Mouse (Mus musculus) thymus, postnatal 14 days (tissue): Measurements from ENCODE around the gene Slc8a2.

Experiments
- DNase-seq: peaks from one replicate; pipeline ENCODE4 v3.0.0; 2021

The Slc8a2 gene

DNA sequence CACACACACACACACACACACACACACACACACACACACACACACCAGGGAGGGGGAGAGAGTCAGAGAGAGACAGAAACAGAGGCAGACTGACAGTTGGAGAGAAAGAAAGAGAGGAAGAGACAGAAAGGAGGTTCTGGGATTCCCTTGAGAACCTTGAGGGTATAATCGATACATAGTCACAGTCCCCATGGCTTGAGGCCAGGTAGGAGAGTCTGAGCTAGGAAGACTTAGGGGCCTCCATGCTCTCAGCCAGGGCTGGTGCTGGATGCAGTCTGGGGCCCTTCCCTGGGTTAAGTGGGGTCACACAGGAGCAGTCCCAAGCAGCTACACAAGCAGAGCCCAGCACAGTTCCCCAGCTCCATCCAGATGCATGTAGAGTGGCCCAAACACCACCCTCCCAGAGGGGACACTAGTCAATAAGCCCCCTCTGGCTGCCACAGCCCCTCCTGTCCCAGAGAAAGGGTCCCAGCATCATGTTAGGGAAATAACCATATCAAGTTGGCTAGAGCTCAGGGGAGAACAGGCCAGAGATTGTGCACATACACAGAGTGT is 43.0 kb downstream of the Slc8a2 start:
- no peak for DNase-seq

DNA sequence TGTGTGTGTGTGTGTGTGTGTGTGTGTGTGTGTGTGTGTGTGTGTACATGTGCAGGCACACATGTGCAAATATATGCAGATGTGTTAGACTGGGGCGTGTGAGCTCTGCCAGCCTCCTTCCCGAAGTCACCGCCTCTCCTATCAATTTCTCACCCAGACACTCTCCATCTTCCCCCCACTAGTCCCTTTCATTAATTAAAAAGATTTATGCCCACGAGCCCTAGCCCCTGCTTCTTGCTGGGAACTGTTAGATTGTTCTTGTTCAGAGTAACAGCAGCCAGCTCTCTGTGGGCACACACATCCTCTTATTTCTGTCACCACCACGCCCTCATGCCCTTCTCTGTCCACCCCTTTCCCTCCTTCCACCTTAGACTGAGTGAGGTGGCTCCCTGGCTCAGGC is 43.5 kb downstream of the Slc8a2 start:
- no peak for DNase-seq

DNA sequence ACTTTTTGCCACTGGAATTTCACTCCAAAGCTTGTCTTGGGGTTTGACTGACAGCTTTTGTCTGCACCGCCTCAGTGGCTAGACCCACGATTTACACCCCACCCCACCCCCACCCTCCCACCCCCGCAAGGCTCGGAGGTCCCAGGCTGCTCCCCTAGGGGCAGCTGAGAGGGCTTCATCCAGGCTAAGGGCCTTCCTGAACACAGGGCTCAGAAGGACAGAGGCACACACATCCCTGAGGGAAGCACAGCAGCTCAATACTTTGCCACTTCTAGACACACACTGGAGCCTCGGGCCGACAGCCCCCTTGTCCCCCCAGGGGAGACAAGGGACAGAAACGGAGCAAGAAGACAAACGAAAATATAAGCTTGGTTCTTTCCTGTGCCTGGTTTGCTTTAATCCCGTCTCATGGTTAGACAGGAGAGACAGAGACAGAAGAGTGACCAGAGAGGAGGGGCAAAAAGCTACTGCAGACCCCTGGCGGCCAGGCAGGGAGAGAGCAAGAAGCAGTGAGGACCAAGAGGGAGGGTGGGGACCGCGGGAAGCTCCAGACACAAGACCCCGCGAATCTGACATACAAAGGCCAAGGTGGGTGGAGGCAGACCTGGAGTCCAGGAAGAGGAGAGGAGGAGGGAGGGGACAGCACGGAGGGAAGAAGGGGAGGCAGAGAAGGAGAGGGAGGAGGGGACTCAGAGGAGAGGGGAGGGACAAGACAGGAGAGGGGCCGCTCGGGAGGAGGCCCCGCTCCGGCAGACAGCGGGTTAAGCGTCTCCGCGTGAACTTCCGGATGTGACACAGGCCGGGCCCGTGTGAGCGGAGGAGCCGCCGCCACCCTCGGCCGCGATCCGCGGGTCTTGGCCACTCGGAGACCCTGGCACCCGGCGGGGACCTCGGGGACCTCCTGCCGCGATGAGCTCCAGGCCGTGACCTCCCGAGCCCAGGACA is 45.2 kb downstream of the Slc8a2 start, which contains the start of gene Meis3:
Gene Meis3, plus strand, starts transcription at position 494 of the 945 bp plus-strand sequence.
- peak; percentile 79 for DNase-seq

DNA sequence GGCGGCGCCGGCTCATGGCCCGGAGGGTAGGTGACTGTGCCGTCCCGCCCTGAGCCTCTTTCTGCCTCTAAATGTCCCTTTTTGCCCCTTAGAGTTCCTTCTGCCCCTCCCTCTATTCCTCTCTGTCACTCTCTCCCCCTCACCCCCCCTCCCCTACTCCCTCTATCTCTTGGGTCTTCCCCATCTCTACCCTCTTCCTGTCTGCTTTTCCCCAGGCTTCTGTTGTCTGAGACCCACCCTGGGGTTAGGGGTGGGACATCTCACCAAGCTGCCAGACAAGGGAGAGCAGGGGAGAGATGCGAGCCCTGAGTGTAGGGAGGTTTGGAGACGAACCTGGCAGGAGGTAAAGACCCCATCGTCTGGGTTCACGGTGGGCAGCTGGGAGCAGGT is 45.9 kb downstream of the Slc8a2 start:
- DNase-seq, result peak; percentile 37

DNA sequence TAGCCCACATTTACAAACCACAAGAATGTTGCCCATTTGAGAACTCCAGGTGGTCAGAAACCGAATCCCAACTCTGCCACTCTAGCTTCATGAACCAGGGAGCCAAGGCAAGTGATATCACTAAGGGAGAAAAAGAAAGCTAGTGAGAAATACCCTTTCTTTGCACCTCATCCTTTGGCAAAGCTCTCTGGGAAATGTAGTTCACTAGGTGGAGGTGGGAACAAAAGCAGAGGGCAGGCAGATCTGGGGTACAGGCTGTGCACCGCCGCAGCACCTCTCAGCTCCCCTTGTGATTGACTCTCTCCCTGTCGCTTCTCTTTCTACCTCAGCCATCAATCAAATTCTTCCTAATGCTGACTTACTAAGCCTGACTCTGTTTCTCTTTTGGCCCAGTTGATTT is 48.5 kb downstream of the Slc8a2 start:
- DNase-seq, result no peak

DNA sequence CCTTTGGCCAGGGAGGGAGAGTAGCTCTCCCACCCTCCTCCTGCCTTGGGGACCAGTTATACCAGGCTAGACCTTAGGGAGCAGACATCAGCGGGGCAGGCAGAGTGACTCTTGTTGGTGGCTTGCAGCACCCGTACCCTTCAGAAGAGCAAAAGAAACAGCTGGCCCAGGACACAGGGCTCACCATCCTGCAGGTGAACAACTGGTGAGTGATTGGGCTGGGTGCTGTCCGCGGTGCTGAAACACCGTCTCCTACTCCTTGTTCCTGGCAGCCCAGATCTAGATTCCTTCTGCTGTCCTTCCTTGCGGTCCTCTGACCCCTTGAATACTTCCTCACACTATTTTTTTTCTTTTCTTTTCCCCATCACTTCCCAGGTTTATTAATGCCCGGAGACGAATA is 54.0 kb downstream of the Slc8a2 start:
- DNase-seq, result peak; percentile 64

DNA sequence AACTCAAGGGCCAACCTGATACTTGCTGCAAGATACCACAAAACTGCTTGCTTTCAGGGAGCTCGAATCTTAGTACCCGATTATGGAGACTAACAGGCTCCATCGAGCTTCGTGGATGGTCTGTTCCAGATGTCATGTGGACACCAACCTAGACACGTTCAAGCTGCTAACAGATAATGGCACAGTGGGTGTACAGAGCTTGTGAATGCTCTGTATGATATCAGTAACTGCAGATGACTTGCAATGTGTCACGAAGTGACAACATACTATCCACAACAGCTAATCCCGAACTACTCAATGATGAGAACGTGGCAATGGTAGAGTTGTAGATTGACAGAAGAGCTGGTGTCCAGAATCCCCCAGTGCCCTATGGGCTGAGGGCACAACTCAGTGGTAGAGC is 57.9 kb downstream of the Slc8a2 start:
- no peak for DNase-seq

DNA sequence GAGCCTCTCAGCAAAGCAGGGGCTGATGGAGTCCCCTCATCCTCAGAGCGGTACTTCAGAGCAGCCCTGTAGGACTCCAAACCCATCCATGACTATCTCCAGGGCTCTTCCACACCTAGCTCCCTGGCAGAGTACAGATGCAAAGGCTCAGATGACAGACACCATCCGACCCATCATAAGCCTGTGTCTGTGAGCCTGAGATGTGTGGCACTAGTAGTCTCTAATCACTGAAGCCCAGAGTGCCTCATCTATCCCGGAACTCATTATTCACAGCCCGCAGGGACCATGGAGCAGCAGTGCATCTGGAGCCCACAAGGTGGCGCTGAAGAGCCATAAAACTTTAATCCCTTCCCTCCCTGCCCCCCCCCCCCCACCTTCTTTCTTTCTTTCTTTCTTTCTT is 62.7 kb downstream of the Slc8a2 start:
- DNase-seq, result peak; percentile 84

DNA sequence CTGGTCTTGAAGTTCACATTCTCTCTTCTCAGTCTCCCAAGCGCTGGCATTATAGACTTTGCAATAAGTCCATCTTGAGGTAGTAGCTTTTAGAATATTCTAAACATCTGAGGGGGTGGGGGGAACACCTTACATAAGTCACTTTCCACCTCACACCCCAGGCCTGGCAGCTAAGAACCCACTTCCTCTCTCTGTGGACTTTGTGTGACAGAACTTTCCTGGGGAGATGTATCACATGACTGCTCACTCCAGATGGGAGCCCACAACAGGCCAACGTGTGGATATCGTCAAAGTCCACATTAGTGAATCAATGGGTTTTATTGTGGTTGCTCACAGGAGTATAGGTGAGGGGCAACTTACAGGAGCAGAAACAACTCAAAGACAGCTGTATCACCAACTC is 64.1 kb downstream of the Slc8a2 start:
- no peak for DNase-seq

DNA sequence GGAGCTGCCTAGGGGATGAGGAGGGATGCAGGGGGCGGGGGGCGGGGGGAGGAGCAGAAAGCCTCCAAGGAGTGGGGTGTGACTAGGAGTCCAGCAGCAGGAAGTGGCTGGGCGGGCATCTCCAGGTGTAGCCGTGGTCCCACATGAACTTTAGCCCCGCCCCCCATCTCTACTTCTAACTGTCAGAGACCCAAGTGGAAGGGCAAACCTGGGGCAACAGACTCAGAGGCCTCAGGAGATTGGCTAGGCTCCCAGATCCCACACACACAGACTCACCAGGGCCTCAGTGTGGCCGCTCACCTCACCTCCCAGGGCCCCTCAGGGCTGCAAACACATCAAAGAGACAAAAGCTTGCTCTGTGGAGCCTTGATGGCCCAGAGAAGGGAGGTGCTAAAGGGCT is 67.0 kb downstream of the Slc8a2 start:
- DNase-seq, result peak; percentile 63

DNA sequence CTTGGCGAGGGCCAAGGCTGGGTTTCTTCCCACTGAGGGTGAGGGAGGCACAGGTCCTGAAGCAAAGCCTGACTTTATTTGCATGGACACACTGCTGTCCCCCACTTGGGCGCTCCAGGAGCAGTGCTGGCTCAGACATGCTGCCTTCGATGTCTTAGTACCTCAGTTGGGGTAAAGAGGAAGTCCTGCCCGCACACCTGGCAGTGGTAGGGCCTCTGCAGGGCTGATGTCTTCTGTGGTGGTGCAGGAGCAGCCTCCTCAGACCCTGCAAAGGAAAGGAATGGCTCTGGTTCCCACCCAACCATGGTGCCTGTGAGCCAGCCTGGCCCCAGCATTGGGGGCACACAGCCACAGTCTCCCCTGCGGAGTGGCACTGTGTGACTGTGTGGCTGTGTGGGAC is 67.5 kb downstream of the Slc8a2 start:
- DNase-seq, result peak; percentile 83

DNA sequence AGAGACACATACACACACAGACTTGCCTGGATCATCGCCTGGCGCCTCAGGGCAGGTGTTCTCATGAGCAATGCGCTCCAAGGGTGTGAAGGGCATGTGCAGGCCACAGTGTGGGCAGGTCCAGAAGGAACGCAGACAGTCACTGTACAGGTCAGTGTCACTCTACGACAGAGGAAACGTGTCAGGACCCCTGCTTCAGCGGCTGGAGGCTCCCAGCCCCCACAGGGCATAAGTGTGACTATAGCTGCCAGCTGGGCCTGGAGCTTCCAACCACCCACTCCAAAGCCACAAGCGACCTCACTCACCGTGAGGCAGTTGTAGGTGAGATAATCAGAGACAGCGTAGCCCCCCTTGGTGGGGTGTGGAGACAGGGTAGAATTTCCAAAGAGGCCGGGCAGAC is 68.9 kb downstream of the Slc8a2 start:
- peak; percentile 58 for DNase-seq

DNA sequence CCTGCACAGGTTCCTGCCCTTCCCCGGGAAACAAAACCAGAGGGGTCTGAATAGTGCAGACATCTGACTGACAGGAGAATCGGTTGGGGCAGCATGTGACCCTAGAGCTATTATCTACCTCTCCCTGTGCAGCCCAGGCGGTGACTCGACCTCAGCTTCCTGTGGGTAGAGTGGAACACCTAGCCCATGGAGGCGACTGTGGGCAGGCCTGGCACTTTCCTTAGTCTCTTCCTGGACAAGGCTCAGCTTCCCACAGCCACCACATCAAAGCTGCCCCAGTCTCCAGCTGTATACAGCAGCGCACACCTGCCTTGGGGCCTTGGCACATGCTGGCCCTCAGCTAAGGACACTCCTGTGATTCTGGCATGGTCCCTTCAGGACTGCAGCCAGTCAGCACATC is 71.5 kb downstream of the Slc8a2 start:
- peak; percentile 80 for DNase-seq

DNA sequence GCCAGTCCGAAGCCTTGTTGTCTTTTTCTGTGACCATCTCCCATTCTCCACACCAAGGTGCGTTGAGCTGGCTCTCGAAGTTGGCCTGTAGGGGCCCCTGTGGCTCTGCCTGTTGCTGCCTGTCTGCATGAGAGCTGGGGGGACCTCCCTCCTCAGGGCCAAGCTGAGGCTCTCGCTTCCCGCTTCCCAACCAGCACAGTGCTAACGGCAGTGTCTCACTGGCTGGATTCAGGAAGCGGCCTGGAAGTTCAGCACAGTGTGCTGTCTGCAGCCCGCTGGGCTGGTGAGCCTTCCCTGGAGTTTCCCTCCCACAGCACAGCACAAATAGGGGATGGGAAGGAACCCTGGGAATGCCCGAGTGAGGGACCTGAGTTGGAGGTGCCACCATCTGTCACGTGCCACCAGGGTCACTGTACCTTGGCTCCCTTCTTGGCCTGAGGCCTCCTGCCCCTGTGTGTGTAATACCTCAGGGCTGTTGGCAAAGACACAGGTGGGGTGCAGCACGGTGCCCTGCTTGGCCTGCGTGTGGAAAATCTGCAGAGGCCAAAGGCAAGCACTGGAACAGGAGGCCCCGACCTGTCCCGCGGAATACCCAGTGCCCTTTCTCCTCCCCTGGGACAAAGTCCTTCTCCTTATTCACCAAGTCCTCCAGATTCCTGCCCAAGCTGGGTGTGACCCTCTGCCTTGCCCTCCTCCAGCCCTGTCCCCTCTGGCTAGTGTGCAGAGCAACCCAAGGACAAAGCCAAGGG is 73.3 kb downstream of the Slc8a2 start:
- DNase-seq, result no peak

DNA sequence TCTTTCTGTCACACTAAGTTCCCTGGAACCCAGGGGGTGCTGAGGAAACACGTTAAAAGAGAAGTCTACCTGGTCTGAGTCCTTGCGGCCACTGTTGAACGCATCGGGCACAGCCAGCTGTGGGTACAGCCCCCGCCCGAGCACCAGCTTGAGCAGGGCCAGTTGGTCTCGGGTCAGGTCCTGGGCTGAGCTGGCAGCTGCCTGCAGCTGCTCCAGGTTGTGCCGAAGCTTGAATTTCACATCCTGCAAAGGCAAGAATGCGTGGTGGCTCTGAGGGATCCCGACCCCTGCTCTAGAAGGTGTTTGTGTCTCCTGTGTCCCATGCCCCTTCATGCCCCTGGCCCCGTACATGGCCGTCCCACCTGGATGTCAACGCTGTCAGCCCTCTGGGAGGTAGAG is 73.9 kb downstream of the Slc8a2 start:
- DNase-seq, result no peak

DNA sequence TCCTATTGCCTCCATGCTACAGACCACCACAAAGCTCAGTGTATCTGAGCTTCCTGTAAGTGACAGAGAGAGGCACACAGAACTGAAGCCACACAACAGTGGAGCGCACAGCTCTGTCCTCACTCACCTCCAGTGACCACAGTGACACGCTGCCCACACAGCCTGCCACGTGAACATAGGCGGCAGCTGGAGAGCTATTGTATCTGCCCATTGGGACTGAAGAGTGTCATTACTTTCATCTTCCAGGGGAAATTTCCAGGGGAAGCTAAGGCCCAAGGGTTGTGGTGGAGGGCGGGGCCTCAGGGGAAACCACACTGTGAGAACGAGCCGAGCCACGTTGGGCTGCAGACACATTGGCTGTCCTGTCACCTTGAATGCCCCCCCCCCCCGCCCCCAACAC is 75.2 kb downstream of the Slc8a2 start:
- no peak for DNase-seq

DNA sequence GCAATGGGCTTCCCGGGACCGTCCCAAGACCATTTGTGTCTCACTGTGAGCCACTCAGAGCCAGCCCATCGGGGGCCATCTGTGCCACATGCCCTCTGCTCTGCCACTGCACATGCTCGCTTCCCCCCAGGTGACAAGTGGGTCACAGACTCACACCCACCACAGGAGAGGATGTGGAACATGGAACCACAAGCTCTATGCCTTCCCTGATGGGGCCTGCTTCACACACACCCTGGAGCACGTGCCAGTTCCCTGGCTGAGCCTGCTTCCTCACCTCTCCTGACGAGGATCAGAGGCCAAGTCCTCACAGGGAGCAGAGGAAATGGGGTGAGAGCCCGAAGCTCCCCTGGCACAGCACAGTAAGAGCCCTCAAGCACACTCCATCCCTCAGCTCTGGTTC is 77.5 kb downstream of the Slc8a2 start:
- DNase-seq, result peak; percentile 85

DNA sequence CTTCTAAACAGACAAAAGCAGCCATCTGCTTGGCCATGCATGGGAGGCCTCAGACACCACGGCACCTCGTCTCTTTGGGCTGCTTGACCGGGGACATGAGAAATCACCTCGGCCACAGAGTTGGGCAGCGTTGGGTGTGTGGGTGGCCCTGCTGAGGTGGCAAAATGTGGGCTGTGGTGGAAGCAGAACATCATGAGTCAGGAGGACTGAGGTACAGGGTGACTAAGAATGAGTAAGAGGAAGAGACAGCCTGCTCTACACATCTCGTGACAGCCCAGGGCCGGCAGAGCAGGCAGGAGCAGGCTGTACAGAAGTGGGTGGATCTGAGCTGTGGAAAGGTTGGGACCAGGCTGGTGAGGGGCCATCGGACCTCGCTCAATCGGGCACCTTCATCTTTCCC is 77.9 kb downstream of the Slc8a2 start:
- DNase-seq, result peak; percentile 51

DNA sequence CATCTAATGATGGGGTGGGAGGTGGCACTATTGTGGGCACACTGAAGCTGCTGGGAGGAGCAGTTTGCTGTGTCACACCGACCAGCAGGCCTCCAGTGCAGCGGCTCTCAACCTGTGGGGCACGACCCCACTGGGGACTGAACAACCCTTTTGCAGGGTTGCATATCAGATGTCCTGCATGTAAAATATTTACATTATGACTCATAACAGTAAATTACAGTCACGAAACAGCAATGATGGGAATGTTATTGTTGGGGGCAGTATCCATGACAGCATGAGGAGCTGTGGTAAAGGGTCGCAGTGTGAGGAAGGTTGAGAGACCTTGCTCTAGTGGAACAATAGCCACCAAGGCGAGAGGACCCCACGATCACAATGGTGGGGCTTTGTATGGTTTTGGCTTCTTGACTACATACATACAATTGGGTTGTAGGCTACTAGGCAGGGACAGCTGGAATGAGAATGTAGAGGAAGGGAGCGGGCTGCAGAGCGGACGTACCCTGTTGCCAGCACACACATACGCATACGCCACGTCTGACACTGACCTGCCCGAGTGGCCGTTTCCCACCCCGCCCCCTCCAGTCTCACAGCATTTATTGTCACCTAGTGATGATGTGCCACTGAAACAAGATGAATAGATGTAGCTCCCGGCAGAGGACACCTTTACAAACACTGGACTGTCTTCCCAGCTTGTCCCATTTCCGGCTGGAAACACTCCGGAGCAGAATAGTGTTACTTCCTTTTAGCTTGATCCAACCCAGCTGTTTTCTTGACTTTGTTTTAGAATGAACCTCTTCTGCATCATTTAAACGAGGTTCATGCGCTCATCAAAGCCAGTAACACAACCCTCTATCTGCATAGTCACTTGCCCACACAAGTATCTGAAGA is 79.4 kb downstream of the Slc8a2 start:
- DNase-seq, result no peak
